Mouse (Mus musculus): Measurements from ENCODE around the gene a. TPM values are rescaled to one million over a fixed set of nuclear protein-coding genes. Genes with fewer than 3 reads are reported as not detected.
"Not testable (repeated sequence)": the region's sequence is repeated elsewhere in the genome, so short reads cannot be mapped to it uniquely, and the experiment has no call there.

The a gene
- polyA plus RNA-seq, 1 experiment = not detected

GRCm38 (mm10) chr2:154908223-154908622, 117.0 kb downstream of the a start:
- not testable (repeated sequence) for H3K4me3 ChIP-seq (replicated peaks; ENCODE audit: control insufficient read depth, low read depth, low read length); H3K27ac ChIP-seq (ENCODE audit: control insufficient read depth, insufficient read depth, low read depth, low read length, poor library complexity); H3K4me1 ChIP-seq (ENCODE audit: control insufficient read depth, insufficient read depth, low read length)
- peak; percentile 51 for TF ChIP-seq CTCF (IDR thresholded peaks at IDR 0.05; ENCODE audit: control insufficient read depth, insufficient read depth, low read length)
- WGBS = 48% methylated on average over 2 of the region's 2 CpGs

- TF ChIP-seq POLR2A (IDR thresholded peaks at IDR 0.05; ENCODE audit: borderline replicate concordance, control insufficient read depth, low read depth, low read length) = no peak
- peak; percentile 45 for TF ChIP-seq CTCF (IDR thresholded peaks at IDR 0.05; ENCODE audit: control insufficient read depth, insufficient read depth, low read length)
- no peaks in the 10 kb centered on the region for H3K4me1 ChIP-seq (ENCODE audit: control insufficient read depth, insufficient read depth, low read length)
- WGBS = 79% methylated on average over 6 of the region's 6 CpGs
Measured at GRCm38 (mm10) chr2:154909789-154910188, 118.6 kb downstream of the a start.

GRCm38 (mm10) chr2:154915922-154916541, 124.8 kb downstream of the a start:
- Histone ChIP-seq H3K27ac (ENCODE audit: control insufficient read depth, insufficient read depth, low read depth, low read length, poor library complexity) (no peak overlapping the region), H3K4me1 (ENCODE audit: control insufficient read depth, insufficient read depth, low read length) (no peaks in the 10 kb centered on the region), H3K4me3 (replicated peaks; ENCODE audit: control insufficient read depth, low read depth, low read length) (no peak overlapping the region)
- 84% methylated on average over 12 of the region's 12 CpGs for WGBS
- TF ChIP-seq POLR2A (IDR thresholded peaks at IDR 0.05; ENCODE audit: borderline replicate concordance, control insufficient read depth, low read depth, low read length) (no peak), CTCF (IDR thresholded peaks at IDR 0.05; ENCODE audit: control insufficient read depth, insufficient read depth, low read length) (no peak)

More at GRCm38 (mm10) chr2:154909789-154910188, 118.6 kb downstream of the a start:
- no peak overlapping the region for H3K4me3 ChIP-seq (replicated peaks; ENCODE audit: control insufficient read depth, low read depth, low read length)
- H3K27ac ChIP-seq (ENCODE audit: control insufficient read depth, insufficient read depth, low read depth, low read length, poor library complexity) = no peak overlapping the region

- Histone ChIP-seq H3K27ac (ENCODE audit: control insufficient read depth, insufficient read depth, low read depth, low read length, poor library complexity) (no peak overlapping the region), H3K4me3 (replicated peaks; ENCODE audit: control insufficient read depth, low read depth, low read length) (no peak overlapping the region), H3K4me1 (ENCODE audit: control insufficient read depth, insufficient read depth, low read length) (no peaks in the 10 kb centered on the region)
- no peak for TF ChIP-seq POLR2A (IDR thresholded peaks at IDR 0.05; ENCODE audit: borderline replicate concordance, control insufficient read depth, low read depth, low read length)
- TF ChIP-seq CTCF (IDR thresholded peaks at IDR 0.05; ENCODE audit: control insufficient read depth, insufficient read depth, low read length) = peak; percentile 52
- 8% methylated on average over 2 of the region's 2 CpGs for WGBS
Measured at GRCm38 (mm10) chr2:154916547-154916946, 125.3 kb downstream of the a start.

- Histone ChIP-seq H3K4me1 (ENCODE audit: control insufficient read depth, insufficient read depth, low read length) (no peaks in the 10 kb centered on the region), H3K27ac (ENCODE audit: control insufficient read depth, insufficient read depth, low read depth, low read length, poor library complexity) (no peak overlapping the region), H3K4me3 (replicated peaks; ENCODE audit: control insufficient read depth, low read depth, low read length) (no peak overlapping the region)
- TF ChIP-seq POLR2A (IDR thresholded peaks at IDR 0.05; ENCODE audit: borderline replicate concordance, control insufficient read depth, low read depth, low read length) = no peak
- no peak for TF ChIP-seq CTCF (IDR thresholded peaks at IDR 0.05; ENCODE audit: control insufficient read depth, insufficient read depth, low read length)
- WGBS = 80% methylated on average over 13 of the region's 13 CpGs
Measured at GRCm38 (mm10) chr2:154917866-154918641, 126.9 kb downstream of the a start.

GRCm38 (mm10) chr2:154920896-154921295, 129.7 kb downstream of the a start:
- Histone ChIP-seq H3K27ac (ENCODE audit: control insufficient read depth, insufficient read depth, low read depth, low read length, poor library complexity) (no peak overlapping the region), H3K4me3 (replicated peaks; ENCODE audit: control insufficient read depth, low read depth, low read length) (no peak overlapping the region), H3K4me1 (ENCODE audit: control insufficient read depth, insufficient read depth, low read length) (no peaks in the 10 kb centered on the region)
- TF ChIP-seq POLR2A (IDR thresholded peaks at IDR 0.05; ENCODE audit: borderline replicate concordance, control insufficient read depth, low read depth, low read length) (no peak), CTCF (IDR thresholded peaks at IDR 0.05; ENCODE audit: control insufficient read depth, insufficient read depth, low read length) (no peak)
- WGBS = 80% methylated on average over 7 of the region's 7 CpGs

- not testable (repeated sequence) for H3K27ac ChIP-seq (ENCODE audit: control insufficient read depth, insufficient read depth, low read depth, low read length, poor library complexity); H3K4me1 ChIP-seq (ENCODE audit: control insufficient read depth, insufficient read depth, low read length); H3K4me3 ChIP-seq (replicated peaks; ENCODE audit: control insufficient read depth, low read depth, low read length)
- no CpG with 5 or more reads among the region's 4 CpGs for WGBS
Measured at GRCm38 (mm10) chr2:154922134-154922533, 130.9 kb downstream of the a start.

GRCm38 (mm10) chr2:154925411-154926031, 134.3 kb downstream of the a start:
- Histone ChIP-seq H3K4me3 (replicated peaks; ENCODE audit: control insufficient read depth, low read depth, low read length) (no peak overlapping the region), H3K27ac (ENCODE audit: control insufficient read depth, insufficient read depth, low read depth, low read length, poor library complexity) (no peak overlapping the region), H3K4me1 (ENCODE audit: control insufficient read depth, insufficient read depth, low read length) (no peaks in the 10 kb centered on the region)
- TF ChIP-seq CTCF (IDR thresholded peaks at IDR 0.05; ENCODE audit: control insufficient read depth, insufficient read depth, low read length) = no peak
- TF ChIP-seq POLR2A (IDR thresholded peaks at IDR 0.05; ENCODE audit: borderline replicate concordance, control insufficient read depth, low read depth, low read length) = no peak
- WGBS = 82% methylated on average over 7 of the region's 7 CpGs

All from bone marrow, adult 2 months (tissue).